In the genomic region with DNA sequence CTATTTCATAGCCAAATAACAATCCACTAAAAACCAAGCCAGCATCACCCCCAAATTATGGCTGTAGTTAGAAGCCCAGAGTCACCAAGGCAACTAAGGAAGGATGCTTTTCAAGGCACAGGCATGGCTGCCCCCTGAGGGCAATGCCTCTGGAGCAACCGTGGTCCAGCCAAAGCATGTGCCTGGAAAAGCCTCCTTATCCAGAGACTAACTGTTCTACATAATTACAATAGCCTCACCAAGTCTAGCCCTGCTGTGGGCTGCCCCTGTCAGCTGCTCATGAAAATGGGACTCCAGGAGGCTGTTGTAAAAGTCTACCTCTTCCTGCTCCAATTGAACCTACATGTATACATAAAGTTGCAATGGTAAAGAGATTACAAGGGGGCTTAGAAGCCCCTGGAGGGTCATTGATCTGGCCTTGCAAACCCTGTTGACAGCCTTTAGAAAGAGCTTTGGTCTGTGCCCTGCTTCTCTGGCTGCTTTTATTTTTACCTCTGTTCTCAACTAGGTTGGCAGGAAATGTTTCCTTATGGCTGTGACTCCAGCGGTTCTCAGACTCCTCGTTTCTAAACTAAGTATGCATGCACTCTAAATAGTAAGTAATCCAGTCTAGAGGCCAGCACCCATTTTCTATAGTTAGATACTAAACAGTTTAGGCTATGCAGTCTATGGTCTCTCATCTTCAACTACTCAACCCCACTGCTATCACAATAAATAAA, we compare ENCODE assay signal across 18 mouse cellular contexts. TPM values are rescaled to one million over a fixed set of nuclear protein-coding genes. Genes with fewer than 3 reads are reported as not detected.
DNase-seq lines count a peak whose midpoint lies in the region; ATAC-seq and TF ChIP-seq lines count a peak whose summit lies in the region.
"Had no signal": no experiment of that assay in that cellular context is flagged by ENCODE, and none has a peak within 500 bp of the region (broad histone marks: within the 10 kb centered on the region; RNA-seq: fewer than 3 reads in every experiment).

No protein-coding gene starts in this region.

- no peaks in the 10 kb centered on the region for H3K9me3 ChIP-seq in forebrain, embryonic 11.5 days (ENCODE audit: control insufficient read depth, low read length)
- no peaks in the 10 kb centered on the region for H3K9me3 ChIP-seq in forebrain, embryonic 13.5 days (replicated peaks)
- H3K9me3 ChIP-seq in midbrain, embryonic 10.5 days (replicated peaks) = no peaks in the 10 kb centered on the region
- no peaks in the 10 kb centered on the region for H3K9me3 ChIP-seq in midbrain, embryonic 15.5 days
- H3K9me3 ChIP-seq in hindbrain, postnatal 0 days (ENCODE audit: low read length) = no peaks in the 10 kb centered on the region
- no peaks in the 10 kb centered on the region for H3K9me3 ChIP-seq in neural tube, embryonic 11.5 days (ENCODE audit: control insufficient read depth, low read length)
- H3K9me3 ChIP-seq: embryonic facial prominence, embryonic 12.5 days had no signal

- H3K36me3 ChIP-seq in forebrain, embryonic 11.5 days (ENCODE audit: control insufficient read depth, insufficient read depth, low read length) = no peaks in the 10 kb centered on the region
- H3K36me3 ChIP-seq in forebrain, embryonic 13.5 days (ENCODE audit: poor library complexity, severe bottlenecking) = no peaks in the 10 kb centered on the region
- H3K36me3 ChIP-seq in midbrain, embryonic 10.5 days = no peaks in the 10 kb centered on the region
- H3K36me3 ChIP-seq in midbrain, embryonic 15.5 days (replicated peaks) = no peaks in the 10 kb centered on the region
- no peaks in the 10 kb centered on the region for H3K36me3 ChIP-seq in hindbrain, postnatal 0 days (ENCODE audit: insufficient read depth, low read length)
- no peaks in the 10 kb centered on the region for H3K36me3 ChIP-seq in neural tube, embryonic 11.5 days (ENCODE audit: control insufficient read depth, insufficient read depth, low read length)
- H3K36me3 ChIP-seq: embryonic facial prominence, embryonic 12.5 days had no signal

- WGBS in forebrain, embryonic 11.5 days = 14% methylated on average over 3 of the region's 3 CpGs
- WGBS in forebrain, embryonic 13.5 days = 8% methylated on average over 3 of the region's 3 CpGs
- WGBS in midbrain, embryonic 10.5 days = 18% methylated on average over 3 of the region's 3 CpGs
- WGBS in midbrain, embryonic 15.5 days = 6% methylated on average over 3 of the region's 3 CpGs
- 13% methylated on average over 3 of the region's 3 CpGs for WGBS in hindbrain, postnatal 0 days
- WGBS in neural tube, embryonic 11.5 days = 13% methylated on average over 3 of the region's 3 CpGs

- H3K27me3 ChIP-seq in forebrain, embryonic 11.5 days (ENCODE audit: control insufficient read depth, insufficient read depth, low read length) = 0 out of 2 replicates have a peak, but pooled peaks cover under 1% of the 10 kb centered on the region
- H3K27me3 ChIP-seq in forebrain, embryonic 13.5 days = peaks cover 8% of the 10 kb centered on the region; the same call in 1 of the 2 replicates
- H3K27me3 ChIP-seq in midbrain, embryonic 10.5 days (ENCODE audit: low read depth, poor library complexity, severe bottlenecking) = peaks cover 86% of the 10 kb centered on the region
- H3K27me3 ChIP-seq in midbrain, embryonic 15.5 days (replicated peaks) = no peaks in the 10 kb centered on the region
- no peaks in the 10 kb centered on the region for H3K27me3 ChIP-seq in hindbrain, postnatal 0 days (ENCODE audit: insufficient read depth, low read length)
- H3K27me3 ChIP-seq in neural tube, embryonic 11.5 days (ENCODE audit: control insufficient read depth, insufficient read depth, low read length) = no peaks in the 10 kb centered on the region
- H3K27me3 ChIP-seq: CH12.LX; embryonic facial prominence, embryonic 12.5 days had no signal

- peak; percentile 60 for ATAC-seq in forebrain, embryonic 11.5 days (replicated peaks; ENCODE audit: low FRiP score)
- no peak for ATAC-seq in forebrain, embryonic 13.5 days
- ATAC-seq in midbrain, embryonic 15.5 days (replicated peaks) = no peak
- no peak for ATAC-seq in hindbrain, postnatal 0 days
- ATAC-seq in neural tube, embryonic 11.5 days (ENCODE audit: insufficient read depth, low FRiP score, low TSS enrichment) = no peak
- ATAC-seq: intestine, embryonic 16.5 days had no signal

- H3K27ac ChIP-seq in forebrain, embryonic 11.5 days (ENCODE audit: low read depth, low read length) = no peak overlapping the region
- H3K27ac ChIP-seq in forebrain, embryonic 13.5 days = no peak overlapping the region; the same call in 1 of the 2 replicates
- H3K27ac ChIP-seq in midbrain, embryonic 10.5 days (replicated peaks) = no peak overlapping the region
- no peak overlapping the region for H3K27ac ChIP-seq in midbrain, embryonic 15.5 days
- H3K27ac ChIP-seq in hindbrain, postnatal 0 days = no peak overlapping the region
- no peak overlapping the region for H3K27ac ChIP-seq in neural tube, embryonic 11.5 days (ENCODE audit: low read depth, low read length)
- H3K27ac ChIP-seq: embryonic facial prominence, embryonic 12.5 days; kidney, postnatal 0 days had no signal

- H3K9ac ChIP-seq in forebrain, embryonic 11.5 days (ENCODE audit: low read length) = no peak overlapping the region
- no peak overlapping the region for H3K9ac ChIP-seq in forebrain, embryonic 13.5 days
- no peak overlapping the region for H3K9ac ChIP-seq in midbrain, embryonic 15.5 days
- H3K9ac ChIP-seq in hindbrain, postnatal 0 days (replicated peaks; ENCODE audit: low read length) = no peak overlapping the region
- H3K9ac ChIP-seq in neural tube, embryonic 11.5 days (ENCODE audit: low read length) = no peak overlapping the region
- H3K9ac ChIP-seq: embryonic facial prominence, embryonic 12.5 days had no signal

- TF ChIP-seq CTCF in hindbrain, postnatal 0 days (IDR thresholded peaks at IDR 0.05; ENCODE audit: low read depth) = no peak

- DNase-seq in forebrain, embryonic 11.5 days (ENCODE audit: low spot score) = peak; percentile 56
- DNase-seq in midbrain, embryonic 10.5 days (ENCODE audit: low spot score) = peak; percentile 58
- peak; percentile 34 for DNase-seq in hindbrain, postnatal 0 days (ENCODE audit: low spot score)
- peak; percentile 16 for DNase-seq in neural tube, embryonic 11.5 days (ENCODE audit: low spot score)
- no peak for DNase-seq in kidney, adult 9 months
- DNase-seq in spleen, adult 18-20 months = no peak
- DNase-seq: cerebellum, postnatal 14 days; heart, postnatal 4 days; lung, postnatal 10 days; thymus, postnatal 4 days had no signal

- H3K4me1 ChIP-seq in forebrain, embryonic 11.5 days (replicated peaks; ENCODE audit: control insufficient read depth, insufficient read depth, low read length) = peaks cover 4% of the 10 kb centered on the region; the same call in 1 of the 2 replicates
- H3K4me1 ChIP-seq in forebrain, embryonic 13.5 days = peaks cover 10% of the 10 kb centered on the region; the same call in 1 of the 2 replicates
- H3K4me1 ChIP-seq in midbrain, embryonic 10.5 days = peaks cover 32% of the 10 kb centered on the region
- peaks cover 10% of the 10 kb centered on the region for H3K4me1 ChIP-seq in midbrain, embryonic 15.5 days
- H3K4me1 ChIP-seq in hindbrain, postnatal 0 days (ENCODE audit: insufficient read depth, low read length) = peaks cover 5% of the 10 kb centered on the region; the same call in 1 of the 2 replicates
- peaks cover 5% of the 10 kb centered on the region; the same call in 1 of the 2 replicates for H3K4me1 ChIP-seq in neural tube, embryonic 11.5 days (ENCODE audit: control insufficient read depth, insufficient read depth, low read length)

- no peak overlapping the region for H3K4me2 ChIP-seq in forebrain, embryonic 11.5 days (ENCODE audit: low read depth, low read length, severe bottlenecking)
- no peak overlapping the region for H3K4me2 ChIP-seq in forebrain, embryonic 13.5 days
- H3K4me2 ChIP-seq in midbrain, embryonic 15.5 days = no peak overlapping the region
- no peak overlapping the region for H3K4me2 ChIP-seq in hindbrain, postnatal 0 days (ENCODE audit: low read depth, low read length)
- no peak overlapping the region for H3K4me2 ChIP-seq in neural tube, embryonic 11.5 days (ENCODE audit: low read depth)
- H3K4me2 ChIP-seq: embryonic facial prominence, embryonic 12.5 days had no signal

- no peak overlapping the region for H3K4me3 ChIP-seq in forebrain, embryonic 11.5 days (ENCODE audit: low read depth, low read length)
- no peak overlapping the region for H3K4me3 ChIP-seq in forebrain, embryonic 13.5 days
- H3K4me3 ChIP-seq in midbrain, embryonic 10.5 days = no peak overlapping the region
- H3K4me3 ChIP-seq in midbrain, embryonic 15.5 days = no peak overlapping the region
- no peak overlapping the region for H3K4me3 ChIP-seq in hindbrain, postnatal 0 days (ENCODE audit: low read length)
- no peak overlapping the region for H3K4me3 ChIP-seq in neural tube, embryonic 11.5 days (ENCODE audit: low read depth, low read length)
- H3K4me3 ChIP-seq: embryonic facial prominence, embryonic 12.5 days; myocyte had no signal

RNA-seq across cellular contexts. Expression of a gene that starts 6.3 kb away (rescaled TPM):
- 4.0 and 4.1 TPM in 2 replicates for polyA plus RNA-seq in forebrain, embryonic 11.5 days (2014; fragmentation: Nextera tagmentation; extraction: Ambion mirVana)
- polyA plus RNA-seq in forebrain, embryonic 13.5 days (2015; fragmentation: Nextera tagmentation; extraction: Ambion mirVana) = 4.3 and 5.1 TPM in 2 replicates
- polyA plus RNA-seq in midbrain, embryonic 10.5 days (2016; fragmentation: Nextera tagmentation; extraction: Ambion mirVana) = 3.0 and 5.7 TPM in 2 replicates
- 15.4 and 17.0 TPM in 2 replicates for polyA plus RNA-seq in midbrain, embryonic 15.5 days (2015; fragmentation: Nextera tagmentation; extraction: Ambion mirVana)
- 37.7 and 38.7 TPM in 2 replicates for total RNA-seq in hindbrain, postnatal 0 days (2014; rRNA removed)
- 11.3 and 11.6 TPM in 2 replicates for polyA plus RNA-seq in hindbrain, postnatal 0 days (2015; fragmentation: Nextera tagmentation; extraction: Ambion mirVana)
- polyA plus RNA-seq in neural tube, embryonic 11.5 days (2014; fragmentation: Nextera tagmentation; extraction: Ambion mirVana) = 6.6 and 7.0 TPM in 2 replicates
- total RNA-seq: CH12.LX; megakaryocyte, adult 5-6 weeks had no signal

Comparison
In these comparisons a context has a peak if more than half of its experiments do, and no peak if none do; other contexts are left out.
1. DNase-seq: peak in forebrain, embryonic 11.5 days (single experiment), midbrain, embryonic 10.5 days (single experiment), hindbrain, postnatal 0 days (single experiment) and neural tube, embryonic 11.5 days (single experiment); none in kidney, adult 9 months (single experiment) and spleen, adult 18-20 months (0 of 2).